In genomic region chr14:31934771-31935170, GRCm38 (mm10) we compare ENCODE assay signal across 8 mouse cellular contexts.
DNase-seq lines count a peak whose midpoint lies in the region; ATAC-seq and TF ChIP-seq lines count a peak whose summit lies in the region.

No protein-coding gene starts in this region.

- H3ac ChIP-seq in myocyte (ENCODE audit: control insufficient read depth, insufficient read length), result no peak overlapping the region

- no peak for TF ChIP-seq POLR2A in myocyte (IDR thresholded peaks at IDR 0.05; ENCODE audit: insufficient read length, low read depth)
- TF ChIP-seq POLR2A in lung, adult 2 months (IDR thresholded peaks at IDR 0.05; ENCODE audit: borderline replicate concordance, extremely low read depth, low read depth, low read length), result no peak

- no peaks in the 10 kb centered on the region for H3K79me2 ChIP-seq in myocyte (ENCODE audit: control insufficient read depth, insufficient read depth)

- H3K4me2 ChIP-seq in kidney, embryonic 15.5 days, result peak overlapping the region; percentile 71
- H3K4me2 ChIP-seq in embryonic facial prominence, embryonic 14.5 days (ENCODE audit: low read depth, low read length), result peak overlapping the region; percentile 70
- peak overlapping the region; percentile 60 for H3K4me2 ChIP-seq in hindbrain, postnatal 0 days (ENCODE audit: low read depth, low read length)
- peak overlapping the region; percentile 47 for H3K4me2 ChIP-seq in myocyte (ENCODE audit: low read depth)

- H3K9ac ChIP-seq in kidney, embryonic 15.5 days, result 0 out of 2 replicates have a peak overlapping the region, but pooled peaks have one; percentile 44
- H3K9ac ChIP-seq in embryonic facial prominence, embryonic 14.5 days (ENCODE audit: low read depth, low read length), result peak overlapping the region; percentile 70; the same call in 1 of the 2 replicates
- H3K9ac ChIP-seq in hindbrain, postnatal 0 days (replicated peaks; ENCODE audit: low read length), result peak overlapping the region; percentile 33; the same call in 1 of the 2 replicates

- no peaks in the 10 kb centered on the region for H3K9me3 ChIP-seq in kidney, embryonic 15.5 days (replicated peaks)
- H3K9me3 ChIP-seq in embryonic facial prominence, embryonic 14.5 days (ENCODE audit: control insufficient read depth, low read length), result 0 out of 2 replicates have a peak, but pooled peaks cover 6% of the 10 kb centered on the region
- 0 out of 2 replicates have a peak, but pooled peaks cover 3% of the 10 kb centered on the region for H3K9me3 ChIP-seq in hindbrain, postnatal 0 days (ENCODE audit: low read length)

- DNase-seq in kidney, postnatal 10 days, result no peak
- peak; percentile 19 for DNase-seq in embryonic facial prominence, embryonic 14.5 days (ENCODE audit: low spot score)
- no peak for DNase-seq in hindbrain, postnatal 0 days (ENCODE audit: low spot score)
- no peak for DNase-seq in ovary, postnatal 10 days (ENCODE audit: low spot score)
- no peak for DNase-seq in lung, adult 2 months
- DNase-seq in adrenal gland, postnatal 14 days, result no peak

- H3K27me3 ChIP-seq in kidney, embryonic 15.5 days, result no peaks in the 10 kb centered on the region
- H3K27me3 ChIP-seq in embryonic facial prominence, embryonic 14.5 days (replicated peaks; ENCODE audit: control insufficient read depth, insufficient read depth, low read length), result no peaks in the 10 kb centered on the region
- no peaks in the 10 kb centered on the region for H3K27me3 ChIP-seq in hindbrain, postnatal 0 days (ENCODE audit: insufficient read depth, low read length)
- H3K27me3 ChIP-seq in myocyte (ENCODE audit: control insufficient read depth, insufficient read depth, insufficient read length), result no peaks in the 10 kb centered on the region

- ATAC-seq in kidney, embryonic 15.5 days (replicated peaks; ENCODE audit: low FRiP score), result no peak
- no peak for ATAC-seq in embryonic facial prominence, embryonic 14.5 days (ENCODE audit: low read depth)
- ATAC-seq in hindbrain, postnatal 0 days, result no peak

- 0 out of 2 replicates have a peak overlapping the region, but pooled peaks have one; percentile 62 for H3K27ac ChIP-seq in kidney, embryonic 15.5 days
- peak overlapping the region; percentile 61; the same call in 1 of the 2 replicates for H3K27ac ChIP-seq in embryonic facial prominence, embryonic 14.5 days (replicated peaks; ENCODE audit: low read depth, low read length)
- peak overlapping the region; percentile 91 for H3K27ac ChIP-seq in hindbrain, postnatal 0 days

- no peak for TF ChIP-seq CTCF in hindbrain, postnatal 0 days (IDR thresholded peaks at IDR 0.05; ENCODE audit: low read depth)
- TF ChIP-seq CTCF in lung, adult 2 months (IDR thresholded peaks at IDR 0.05; ENCODE audit: insufficient read depth, low read length), result no peak

- H3K4me1 ChIP-seq in kidney, embryonic 15.5 days, result peaks cover 30% of the 10 kb centered on the region
- H3K4me1 ChIP-seq in embryonic facial prominence, embryonic 14.5 days (ENCODE audit: control insufficient read depth, insufficient read depth, low read length), result peaks cover 18% of the 10 kb centered on the region; the same call in 1 of the 2 replicates
- peaks cover 9% of the 10 kb centered on the region; the same call in 1 of the 2 replicates for H3K4me1 ChIP-seq in hindbrain, postnatal 0 days (ENCODE audit: insufficient read depth, low read length)
- peaks cover 10% of the 10 kb centered on the region for H3K4me1 ChIP-seq in lung, adult 2 months (ENCODE audit: control insufficient read depth, insufficient read depth, low read length)

- peak overlapping the region; percentile 45; the same call in 1 of the 2 replicates for H3K4me3 ChIP-seq in kidney, embryonic 15.5 days (replicated peaks)
- H3K4me3 ChIP-seq in embryonic facial prominence, embryonic 14.5 days (ENCODE audit: low read depth, low read length), result peak overlapping the region; percentile 41; the same call in 1 of the 2 replicates
- H3K4me3 ChIP-seq in hindbrain, postnatal 0 days (ENCODE audit: low read length), result no peak overlapping the region
- peak overlapping the region; percentile 14 for H3K4me3 ChIP-seq in myocyte
- H3K4me3 ChIP-seq in lung, adult 2 months (replicated peaks; ENCODE audit: extremely low read depth, low read depth, low read length), result no peak overlapping the region

- no peaks in the 10 kb centered on the region for H3K36me3 ChIP-seq in kidney, embryonic 15.5 days
- H3K36me3 ChIP-seq in embryonic facial prominence, embryonic 14.5 days (ENCODE audit: control insufficient read depth, insufficient read depth, low read length), result no peaks in the 10 kb centered on the region
- no peaks in the 10 kb centered on the region for H3K36me3 ChIP-seq in hindbrain, postnatal 0 days (ENCODE audit: insufficient read depth, low read length)
- no peaks in the 10 kb centered on the region for H3K36me3 ChIP-seq in myocyte (ENCODE audit: control insufficient read depth, insufficient read depth)

- WGBS in kidney, embryonic 15.5 days, result 19% methylated on average over 3 of the region's 3 CpGs
- 16% methylated on average over 3 of the region's 3 CpGs for WGBS in embryonic facial prominence, embryonic 14.5 days
- 12% methylated on average over 3 of the region's 3 CpGs for WGBS in hindbrain, postnatal 0 days
- WGBS in lung, adult 2 months, result 35% methylated on average over 3 of the region's 3 CpGs

TF ChIP-seq in myocyte, 11 proteins besides CTCF, POLR2A, EP300 and RAD21:
- TF ChIP-seq SRF (IDR thresholded peaks at IDR 0.05; ENCODE audit: control insufficient read depth, insufficient read length, low read depth), result no peak
TF ChIP-seq in myocyte: peak in this region for 0.

Comparison
In these comparisons a context has a peak if more than half of its experiments do, and no peak if none do; other contexts are left out.
1. H3K4me3 ChIP-seq: peak in kidney, embryonic 15.5 days (single experiment), embryonic facial prominence, embryonic 14.5 days (single experiment) and myocyte (single experiment); none in hindbrain, postnatal 0 days (single experiment) and lung, adult 2 months (single experiment).
2. Peak in every context shown above with its lines, with median percentiles within 50 percentile points of each other: H3K27ac ChIP-seq, H3K4me2 ChIP-seq and H3K9ac ChIP-seq.